Mouse (Mus musculus): ENCODE measurements at regions not wholly inside any gene's neighbourhood (a gene's known extent, or its start where the extent isn't known, plus 50 kb on each side); places are given as distances from the start of the nearest gene placed in this dataset.

DNA sequence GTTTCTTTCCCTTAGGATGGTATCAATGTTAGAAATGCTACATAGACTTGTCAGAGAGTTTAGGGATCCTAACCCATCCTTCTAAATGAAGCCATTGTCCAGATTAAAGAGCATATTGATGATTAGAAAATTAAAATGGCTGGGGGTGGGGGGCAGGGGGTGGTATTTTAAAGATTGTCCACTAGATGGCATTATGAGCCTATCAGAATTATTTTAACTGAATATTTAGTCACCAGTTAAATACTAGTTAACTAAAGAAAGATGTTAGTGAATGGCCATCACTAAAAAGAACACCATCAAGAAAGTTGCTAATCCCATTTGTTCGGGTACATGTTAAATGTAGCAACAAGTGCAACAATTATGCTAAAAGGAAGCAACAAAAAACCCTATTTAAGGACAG lies 1909.6 kb upstream of the 5930422O12Rik start:
- no peak for TF ChIP-seq MAFK (IDR thresholded peaks at IDR 0.05; ENCODE audit: insufficient read depth, low read depth, low read length)
- TF ChIP-seq ZNF384 (IDR thresholded peaks at IDR 0.05; ENCODE audit: low read depth, low read length), result no peak
- TF ChIP-seq HCFC1 (IDR thresholded peaks at IDR 0.05; ENCODE audit: borderline replicate concordance, insufficient read depth, low read length), result no peak
- Histone ChIP-seq H3K4me1 (ENCODE audit: control insufficient read depth in 2 of 2, insufficient read depth in 2 of 2, low read length in 2 of 2, poor library complexity in 1 of 2) (no peaks in the 10 kb centered on the region), H3K9me3 (ENCODE audit: control insufficient read depth, insufficient read depth, low read depth, low read length) (no peaks in the 10 kb centered on the region), H3K4me3 (ENCODE audit: insufficient read depth in 1 of 2, low read depth in 1 of 2, low read length in 2 of 2, poor library complexity in 1 of 2, severe bottlenecking in 1 of 2) (no peak overlapping the region), H3K9ac (ENCODE audit: insufficient read depth, low read depth, low read length, poor library complexity, severe bottlenecking) (no peak overlapping the region), H3K36me3 (ENCODE audit: control insufficient read depth, insufficient read depth, low read length, poor library complexity, severe bottlenecking) (no peaks in the 10 kb centered on the region), H3K27ac (ENCODE audit: insufficient read depth, low read depth, low read length, poor library complexity, severe bottlenecking) (no peak overlapping the region)
- no peak for DNase-seq (ENCODE audit: low read depth, low spot score)
- in situ Hi-C loops (cut with MboI; ENCODE audit: low sequenced_read_pairs in 2 of 2, unreplicated experiment in 2 of 2), result loop anchor here in 1 of 2 experiments (10.0 kb wide), 1 partner anchor 486 kb away; no protein-coding TSS in a partner anchor

DNA sequence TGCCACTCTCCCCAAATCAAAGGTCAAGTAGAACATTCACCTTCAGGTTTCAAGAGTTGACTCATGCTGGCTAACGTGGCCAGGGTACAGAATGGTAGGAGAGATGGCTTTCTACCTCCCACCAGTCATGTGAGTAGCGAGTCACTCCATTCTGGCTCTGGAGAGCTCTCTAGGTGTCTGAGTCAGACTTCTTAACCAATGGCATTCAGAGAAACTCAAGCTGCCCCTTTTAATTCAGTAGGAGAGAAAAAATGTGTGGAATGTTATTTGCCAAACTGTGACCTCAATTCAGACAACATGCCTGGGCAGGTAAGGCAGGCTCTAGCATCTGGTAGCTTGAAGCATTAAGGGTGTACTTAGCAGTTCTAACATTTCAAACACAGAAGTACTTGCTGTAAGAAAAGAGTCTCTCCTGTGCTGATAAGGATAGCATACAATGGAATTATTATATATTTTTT lies 1907.5 kb upstream of the 5930422O12Rik start:
- H3K4me3 ChIP-seq (ENCODE audit: insufficient read depth in 1 of 2, low read depth in 1 of 2, low read length in 2 of 2, poor library complexity in 1 of 2, severe bottlenecking in 1 of 2), result no peak overlapping the region
- in situ Hi-C loops (cut with MboI; ENCODE audit: low sequenced_read_pairs in 2 of 2, unreplicated experiment in 2 of 2), result no loop called here
- H3K4me1 ChIP-seq (ENCODE audit: control insufficient read depth in 2 of 2, insufficient read depth in 2 of 2, low read length in 2 of 2, poor library complexity in 1 of 2), result no peaks in the 10 kb centered on the region
- H3K36me3 ChIP-seq (ENCODE audit: control insufficient read depth, insufficient read depth, low read length, poor library complexity, severe bottlenecking), result no peaks in the 10 kb centered on the region
- no peak for TF ChIP-seq ZC3H11A (IDR thresholded peaks at IDR 0.05; ENCODE audit: borderline replicate concordance, low read depth, low read length)
- peak; percentile 44; the same call in 1 of the 2 replicates for TF ChIP-seq ZNF384 (IDR thresholded peaks at IDR 0.05; ENCODE audit: low read depth, low read length)
- no peak for TF ChIP-seq HCFC1 (IDR thresholded peaks at IDR 0.05; ENCODE audit: borderline replicate concordance, insufficient read depth, low read length)
- no peak for TF ChIP-seq CHD2 (IDR thresholded peaks at IDR 0.05; ENCODE audit: low read depth, low read length)
- TF ChIP-seq MAFK (IDR thresholded peaks at IDR 0.05; ENCODE audit: insufficient read depth, low read depth, low read length), result no peak
- H3K9me3 ChIP-seq (ENCODE audit: control insufficient read depth, insufficient read depth, low read depth, low read length), result no peaks in the 10 kb centered on the region
- H3K9ac ChIP-seq (ENCODE audit: insufficient read depth, low read depth, low read length, poor library complexity, severe bottlenecking), result no peak overlapping the region
- H3K27ac ChIP-seq (ENCODE audit: insufficient read depth, low read depth, low read length, poor library complexity, severe bottlenecking), result no peak overlapping the region
- peak; percentile 22 for DNase-seq (ENCODE audit: low read depth, low spot score)

DNA sequence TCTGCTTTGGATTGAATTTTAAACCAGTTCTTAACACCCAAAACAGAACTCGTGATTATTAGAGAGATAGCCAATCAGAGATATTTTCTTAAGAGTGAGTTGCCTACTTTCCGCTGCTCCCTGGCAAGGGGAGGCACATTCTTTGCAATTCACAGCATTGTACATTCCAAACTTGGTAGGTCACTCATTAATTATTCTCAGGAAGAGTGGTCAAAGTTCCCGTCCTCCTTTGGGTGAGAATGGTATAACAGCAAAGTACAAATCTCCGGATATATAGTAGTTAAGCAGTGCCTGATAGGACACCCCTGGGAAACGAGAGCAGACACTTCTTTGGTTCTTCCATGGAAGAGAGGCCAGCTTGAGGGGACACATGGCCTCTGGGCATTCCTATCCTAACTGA lies 1903.4 kb upstream of the 5930422O12Rik start:
- TF ChIP-seq MAFK (IDR thresholded peaks at IDR 0.05; ENCODE audit: insufficient read depth, low read depth, low read length) (no peak), CHD2 (IDR thresholded peaks at IDR 0.05; ENCODE audit: low read depth, low read length) (no peak)
- no peak overlapping the region for H3K27ac ChIP-seq (ENCODE audit: insufficient read depth, low read depth, low read length, poor library complexity, severe bottlenecking)
- no peaks in the 10 kb centered on the region for H3K9me3 ChIP-seq (ENCODE audit: control insufficient read depth, insufficient read depth, low read depth, low read length)
- H3K4me1 ChIP-seq (ENCODE audit: control insufficient read depth in 2 of 2, insufficient read depth in 2 of 2, low read length in 2 of 2, poor library complexity in 1 of 2), result no peaks in the 10 kb centered on the region
- H3K4me3 ChIP-seq (ENCODE audit: insufficient read depth in 1 of 2, low read depth in 1 of 2, low read length in 2 of 2, poor library complexity in 1 of 2, severe bottlenecking in 1 of 2), result no peak overlapping the region
- no peak overlapping the region for H3K9ac ChIP-seq (ENCODE audit: insufficient read depth, low read depth, low read length, poor library complexity, severe bottlenecking)
- no peaks in the 10 kb centered on the region for H3K36me3 ChIP-seq (ENCODE audit: control insufficient read depth, insufficient read depth, low read length, poor library complexity, severe bottlenecking)
- DNase-seq (ENCODE audit: low read depth, low spot score), result no peak
- in situ Hi-C loops (cut with MboI; ENCODE audit: low sequenced_read_pairs in 2 of 2, unreplicated experiment in 2 of 2), result no loop called here

DNA sequence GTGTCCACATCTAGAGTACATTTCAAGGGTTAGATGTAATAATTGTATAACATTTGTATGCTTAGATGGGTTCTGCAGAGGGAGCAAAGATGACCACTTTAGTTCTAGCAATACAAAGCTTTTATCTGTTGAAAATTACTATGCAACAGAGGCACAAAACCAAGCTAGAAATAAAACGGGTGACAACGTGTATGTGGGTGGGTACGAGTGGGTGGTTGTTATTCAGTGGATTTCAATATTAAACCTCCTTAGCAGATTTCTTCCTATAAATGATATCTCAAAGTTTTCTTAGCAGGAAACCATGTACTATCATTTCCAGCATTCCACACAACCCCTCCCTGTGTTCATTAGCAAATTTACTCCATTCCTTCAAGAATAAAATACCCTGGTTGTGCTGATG lies 1889.3 kb upstream of the 5930422O12Rik start:
- H3K9ac ChIP-seq (ENCODE audit: insufficient read depth, low read depth, low read length, poor library complexity, severe bottlenecking), result no peak overlapping the region
- no peak overlapping the region for H3K4me3 ChIP-seq (ENCODE audit: insufficient read depth in 1 of 2, low read depth in 1 of 2, low read length in 2 of 2, poor library complexity in 1 of 2, severe bottlenecking in 1 of 2)
- no peak overlapping the region for H3K27ac ChIP-seq (ENCODE audit: insufficient read depth, low read depth, low read length, poor library complexity, severe bottlenecking)
- H3K36me3 ChIP-seq (ENCODE audit: control insufficient read depth, insufficient read depth, low read length, poor library complexity, severe bottlenecking), result no peaks in the 10 kb centered on the region
- H3K9me3 ChIP-seq (ENCODE audit: control insufficient read depth, insufficient read depth, low read depth, low read length), result no peaks in the 10 kb centered on the region
- no peak for TF ChIP-seq ZC3H11A (IDR thresholded peaks at IDR 0.05; ENCODE audit: borderline replicate concordance, low read depth, low read length)
- no peak for TF ChIP-seq MAFK (IDR thresholded peaks at IDR 0.05; ENCODE audit: insufficient read depth, low read depth, low read length)
- TF ChIP-seq CHD2 (IDR thresholded peaks at IDR 0.05; ENCODE audit: low read depth, low read length), result no peak
- TF ChIP-seq ZNF384 (IDR thresholded peaks at IDR 0.05; ENCODE audit: low read depth, low read length), result no peak
- TF ChIP-seq HCFC1 (IDR thresholded peaks at IDR 0.05; ENCODE audit: borderline replicate concordance, insufficient read depth, low read length), result no peak
- in situ Hi-C loops (cut with MboI; ENCODE audit: low sequenced_read_pairs in 2 of 2, unreplicated experiment in 2 of 2), result no loop called here
- DNase-seq (ENCODE audit: low read depth, low spot score), result no peak
- H3K4me1 ChIP-seq (ENCODE audit: control insufficient read depth in 2 of 2, insufficient read depth in 2 of 2, low read length in 2 of 2, poor library complexity in 1 of 2), result no peaks in the 10 kb centered on the region

DNA sequence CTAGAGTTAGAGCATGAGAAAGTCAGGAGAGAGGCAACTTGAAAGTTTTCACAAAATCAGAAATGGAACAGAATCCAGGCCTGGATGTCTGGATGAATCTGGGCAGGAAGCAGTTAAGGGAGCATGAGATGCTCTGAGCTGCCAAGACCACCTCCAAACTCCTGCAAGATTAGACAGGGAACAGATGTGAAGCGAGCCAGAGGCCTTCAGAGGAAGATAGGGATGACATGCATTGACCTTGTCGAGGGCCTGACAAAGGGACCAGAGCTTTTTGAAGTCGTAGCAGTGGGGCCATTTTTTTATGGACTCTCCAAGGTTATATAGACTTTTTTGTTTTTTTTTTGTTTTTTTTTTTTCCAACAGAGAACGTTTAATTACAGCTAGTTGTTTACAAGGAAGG lies 1886.9 kb upstream of the 5930422O12Rik start:
- no peak overlapping the region for H3K4me3 ChIP-seq (ENCODE audit: insufficient read depth in 1 of 2, low read depth in 1 of 2, low read length in 2 of 2, poor library complexity in 1 of 2, severe bottlenecking in 1 of 2)
- TF ChIP-seq CHD2 (IDR thresholded peaks at IDR 0.05; ENCODE audit: low read depth, low read length) (no peak), MAFK (IDR thresholded peaks at IDR 0.05; ENCODE audit: insufficient read depth, low read depth, low read length) (no peak), ZC3H11A (IDR thresholded peaks at IDR 0.05; ENCODE audit: borderline replicate concordance, low read depth, low read length) (no peak), ZNF384 (IDR thresholded peaks at IDR 0.05; ENCODE audit: low read depth, low read length) (no peak), HCFC1 (IDR thresholded peaks at IDR 0.05; ENCODE audit: borderline replicate concordance, insufficient read depth, low read length) (no peak)
- no peak overlapping the region for H3K9ac ChIP-seq (ENCODE audit: insufficient read depth, low read depth, low read length, poor library complexity, severe bottlenecking)
- H3K27ac ChIP-seq (ENCODE audit: insufficient read depth, low read depth, low read length, poor library complexity, severe bottlenecking), result no peak overlapping the region
- in situ Hi-C loops (cut with MboI; ENCODE audit: low sequenced_read_pairs in 2 of 2, unreplicated experiment in 2 of 2), result no loop called here
- no peaks in the 10 kb centered on the region for H3K36me3 ChIP-seq (ENCODE audit: control insufficient read depth, insufficient read depth, low read length, poor library complexity, severe bottlenecking)
- H3K4me1 ChIP-seq (ENCODE audit: control insufficient read depth in 2 of 2, insufficient read depth in 2 of 2, low read length in 2 of 2, poor library complexity in 1 of 2), result no peaks in the 10 kb centered on the region
- no peaks in the 10 kb centered on the region for H3K9me3 ChIP-seq (ENCODE audit: control insufficient read depth, insufficient read depth, low read depth, low read length)
- no peak for DNase-seq (ENCODE audit: low read depth, low spot score)
